Mouse (Mus musculus): ENCODE data around the gene Ints6. TPM values are rescaled to one million over a fixed set of nuclear protein-coding genes. Genes with fewer than 3 reads are reported as not detected.

Ints6 gene
- polyA plus RNA-seq, 1 experiment from 2014 or later = 22.9 TPM

Other genes starting within 250 kb of the Ints6 start
- 1.9 and 3.1 TPM in 2 replicates for gene Fam124a, start 205.4 kb downstream of the Ints6 start, polyA plus RNA-seq (2016; fragmentation: Nextera tagmentation; extraction: Ambion mirVana)
- gene Gm4131, start 194.2 kb downstream of the Ints6 start, polyA plus RNA-seq (2016; fragmentation: Nextera tagmentation; extraction: Ambion mirVana) = 0.20 TPM in 1 of 2 replicates, not detected in the other
- gene Serpine3, start 97.5 kb downstream of the Ints6 start, polyA plus RNA-seq (2016; fragmentation: Nextera tagmentation; extraction: Ambion mirVana) = 0.27 TPM in 1 of 2 replicates, not detected in the other
- gene Wdfy2, start 76.5 kb upstream of the Ints6 start, polyA plus RNA-seq (2016; fragmentation: Nextera tagmentation; extraction: Ambion mirVana) = 8.8 and 8.9 TPM in 2 replicates
- gene Defb48, start 223.3 kb upstream of the Ints6 start, polyA plus RNA-seq (2016; fragmentation: Nextera tagmentation; extraction: Ambion mirVana) = not detected in 2 replicates
- not detected in 2 replicates for gene Defb47, start 236.9 kb upstream of the Ints6 start, polyA plus RNA-seq (2016; fragmentation: Nextera tagmentation; extraction: Ambion mirVana)

All from heart, embryonic 12.5 days (tissue).